Mouse (Mus musculus) induced T-regulatory cell, adult 2 months (primary cell): ENCODE measurements around the gene Gm11115.

Experiments
- DNase-seq: peaks from one replicate; pipeline ENCODE4 v3.0.0-alpha.2; 2012; ENCODE audit warnings: low read depth

Gene Gm11115

GRCm38 (mm10) chr5:88153999-88154398 is at the start of gene Gm11115:
Gene Gm11115, minus strand, starts transcription at chr5:88154099.
- no peak for DNase-seq

GRCm38 (mm10) chr5:88111430-88111829 is 42.5 kb downstream of the Gm11115 start, which contains the start of gene Gm11116:
Gene Gm11116, minus strand, starts transcription at chr5:88111530.
- no peak for DNase-seq
